Mouse (Mus musculus) heart, embryonic 16.5 days (tissue): ENCODE results near the gene Idh2. TPM values are rescaled to one million over a fixed set of nuclear protein-coding genes. Genes with fewer than 3 reads are reported as not detected.
A peak's percentile ranks its signal among the peaks of the same experiment; 100 is the strongest.
"Not testable (repeated sequence)": the region's sequence is repeated elsewhere in the genome, so short reads cannot be mapped to it uniquely, and the experiment has no call there.

Experiments used
- ATAC-seq: fragments of 200-750 bp; cut with Nextera tagmentation; replicated peaks from 2 replicates; pipeline ENCODE4 v1.8.0; 2017; ENCODE audit warnings: moderate number of reproducible peaks; ENCODE audit not compliant: insufficient read depth, low FRiP score; ENCODE audit errors: extremely low read depth
- H3K27ac ChIP-seq: fragments of 300-500 bp; sonication (generic); 2 replicates; pipeline ENCODE4 v1.5.1; 2014; ENCODE audit warnings: mild to moderate bottlenecking, low read length, control low read depth, moderate library complexity
- H3K27me3 ChIP-seq: fragments of 300-500 bp; sonication (generic); 2 replicates; pipeline ENCODE4 v1.6.1; 2014; ENCODE audit warnings: low read length, mixed read lengths; ENCODE audit not compliant: control insufficient read depth, insufficient read depth
- H3K36me3 ChIP-seq: fragments of 300-500 bp; sonication (generic); 2 replicates; pipeline ENCODE4 v1.6.1; 2014; ENCODE audit not compliant: control insufficient read depth, insufficient read depth
- H3K4me1 ChIP-seq: fragments of 300-500 bp; sonication (generic); 2 replicates; pipeline ENCODE4 v1.6.1; 2014; ENCODE audit warnings: low read length, mixed read lengths; ENCODE audit not compliant: control insufficient read depth, insufficient read depth
- H3K4me2 ChIP-seq: fragments of 300-500 bp; sonication (generic); 2 replicates; pipeline ENCODE4 v1.6.1; 2014; ENCODE audit warnings: low read depth, mild to moderate bottlenecking, control low read depth, low read length
- H3K4me3 ChIP-seq: fragments of 300-500 bp; sonication (generic); 2 replicates; pipeline ENCODE4 v1.5.1; 2014; ENCODE audit warnings: mild to moderate bottlenecking, control low read depth, low read length
- H3K9ac ChIP-seq: fragments of 300-500 bp; sonication (generic); 2 replicates; pipeline ENCODE4 v1.6.1; 2014; ENCODE audit warnings: low read length, control low read depth
- H3K9me3 ChIP-seq: fragments of 300-500 bp; sonication (generic); replicated peaks from 2 replicates; pipeline ENCODE4 v1.6.1; 2016; ENCODE audit warnings: low read length; ENCODE audit not compliant: control insufficient read depth
- WGBS: fragments of 180-500 bp; shearing (Covaris S2); extraction: QIAGEN DNeasy Blood & Tissue Kit; methylation state at CpG from one replicate; pipeline ENCODE4 v1.1.7; 2014; 5-methylcytosine and 5-hydroxymethylcytosine counted together
- polyA plus RNA-seq: library from polyadenylated mRNA; unstranded; fragments of >200 nt; fragmentation: Nextera tagmentation; extraction: Ambion mirVana; gene quantifications from 2 replicates; pipeline ENCODE4 v1.2.1, GENCODE M21; 2015

Gene Idh2
- polyA plus RNA-seq, 1 experiment from 2014 or later = 2,782 TPM

- peak overlapping the region; percentile 43 for H3K9ac ChIP-seq
- peaks cover 55% of the 10 kb centered on the region for H3K4me1 ChIP-seq
- WGBS = 56% methylated on average over 4 of the region's 4 CpGs
- H3K9me3 ChIP-seq = no peaks in the 10 kb centered on the region
- H3K27ac ChIP-seq = peak overlapping the region; percentile 92
- H3K4me2 ChIP-seq = no peak overlapping the region
- no peak for ATAC-seq
- no peak overlapping the region for H3K4me3 ChIP-seq
- H3K36me3 ChIP-seq = no peaks in the 10 kb centered on the region
- no peaks in the 10 kb centered on the region for H3K27me3 ChIP-seq
Observed at GRCm38 (mm10) chr7:80058405-80059063, 56.7 kb downstream of the Idh2 start.

DNA sequence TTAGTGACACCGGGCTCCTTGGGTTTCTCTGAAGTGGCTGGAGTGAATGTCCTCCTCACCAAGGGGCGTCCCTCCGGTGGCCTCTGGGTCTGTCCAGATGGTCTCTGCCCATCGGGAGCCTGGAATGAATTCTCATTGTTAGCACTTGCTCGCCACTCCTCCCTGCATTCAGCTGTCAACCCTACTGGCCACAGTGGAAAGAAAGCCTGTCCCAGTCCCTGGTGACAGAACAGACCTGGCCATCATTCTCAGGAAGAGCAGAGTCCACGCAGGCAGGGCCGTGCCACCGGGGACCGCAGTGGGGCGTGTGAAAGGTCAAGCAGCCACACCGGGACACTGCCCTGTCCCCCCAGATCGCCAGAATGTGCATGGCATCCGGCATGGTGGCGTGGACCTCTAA lies 57.4 kb downstream of the Idh2 start:
- Histone ChIP-seq H3K27ac (peak overlapping the region; percentile 92), H3K4me2 (peak overlapping the region; percentile 29; the same call in 1 of the 2 replicates), H3K4me3 (no peak overlapping the region), H3K9ac (peak overlapping the region; percentile 60), H3K36me3 (no peaks in the 10 kb centered on the region), H3K9me3 (no peaks in the 10 kb centered on the region), H3K4me1 (peaks cover 58% of the 10 kb centered on the region), H3K27me3 (no peaks in the 10 kb centered on the region)
- 47% methylated on average over 14 of the region's 14 CpGs for WGBS
- ATAC-seq = no peak

GRCm38 (mm10) chr7:80057002-80057691 lies 58.0 kb downstream of the Idh2 start:
- Histone ChIP-seq H3K27me3 (no peaks in the 10 kb centered on the region), H3K4me2 (peak overlapping the region; percentile 29; the same call in 1 of the 2 replicates), H3K4me3 (no peak overlapping the region), H3K9me3 (no peaks in the 10 kb centered on the region), H3K27ac (peak overlapping the region; percentile 92), H3K9ac (peak overlapping the region; percentile 60), H3K4me1 (peaks cover 65% of the 10 kb centered on the region), H3K36me3 (no peaks in the 10 kb centered on the region)
- 37% methylated on average over 4 of the region's 4 CpGs for WGBS
- ATAC-seq = no peak; the same call in 1 of the 2 replicates

DNA sequence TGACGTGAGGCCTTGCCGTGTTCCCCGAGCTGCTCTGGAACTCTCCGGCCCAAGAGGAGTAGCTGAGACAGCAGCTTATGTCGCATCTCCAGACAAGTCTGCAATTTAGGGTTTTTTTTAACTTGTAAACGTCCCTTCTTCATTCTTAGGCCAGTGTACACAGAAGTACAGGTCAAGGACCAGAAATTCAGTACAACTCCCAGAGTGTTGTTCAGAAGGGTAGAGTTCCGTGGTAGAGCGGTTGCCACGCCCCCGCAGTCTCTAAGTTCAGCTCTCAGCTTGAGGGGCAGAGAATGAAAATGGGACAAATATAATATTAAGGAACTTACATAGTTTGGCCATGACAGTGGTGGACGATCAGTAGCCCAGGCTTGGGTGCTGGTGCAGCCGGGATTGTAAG lies 59.4 kb downstream of the Idh2 start:
- WGBS = 71% methylated on average over 12 of the region's 12 CpGs
- H3K9ac ChIP-seq = no peak overlapping the region
- no peaks in the 10 kb centered on the region for H3K27me3 ChIP-seq
- peak overlapping the region; percentile 17; the same call in 1 of the 2 replicates for H3K4me2 ChIP-seq
- no peaks in the 10 kb centered on the region for H3K9me3 ChIP-seq
- no peak for ATAC-seq
- H3K27ac ChIP-seq = peak overlapping the region; percentile 59
- H3K36me3 ChIP-seq = no peaks in the 10 kb centered on the region
- peak overlapping the region; percentile 5; the same call in 1 of the 2 replicates for H3K4me3 ChIP-seq
- peaks cover 68% of the 10 kb centered on the region for H3K4me1 ChIP-seq

GRCm38 (mm10) chr7:80053147-80053546 lies 62.0 kb downstream of the Idh2 start:
- Histone ChIP-seq H3K4me1 (peaks cover 46% of the 10 kb centered on the region), H3K27me3 (no peaks in the 10 kb centered on the region), H3K9me3 (no peaks in the 10 kb centered on the region), H3K36me3 (no peaks in the 10 kb centered on the region), H3K27ac (no peak overlapping the region), H3K4me2 (no peak overlapping the region), H3K4me3 (no peak overlapping the region), H3K9ac (no peak overlapping the region)
- ATAC-seq = no peak
- WGBS = 91% methylated on average over 9 of the region's 9 CpGs

GRCm38 (mm10) chr7:80052261-80052660 lies 62.9 kb downstream of the Idh2 start:
- Histone ChIP-seq H3K4me3 (no peak overlapping the region), H3K9ac (peak overlapping the region; percentile 38), H3K27me3 (no peaks in the 10 kb centered on the region), H3K27ac (peak overlapping the region; percentile 70), H3K36me3 (no peaks in the 10 kb centered on the region), H3K4me2 (peak overlapping the region; percentile 50), H3K9me3 (no peaks in the 10 kb centered on the region), H3K4me1 (peaks cover 40% of the 10 kb centered on the region)
- ATAC-seq = peak; percentile 70; the same call in 1 of the 2 replicates
- 21% methylated on average over 11 of the region's 11 CpGs for WGBS

- Histone ChIP-seq H3K4me2 (peak overlapping the region; percentile 50), H3K36me3 (no peaks in the 10 kb centered on the region), H3K9ac (no peak overlapping the region), H3K27ac (peak overlapping the region; percentile 70), H3K27me3 (no peaks in the 10 kb centered on the region), H3K4me1 (peaks cover 36% of the 10 kb centered on the region), H3K4me3 (no peak overlapping the region), H3K9me3 (no peaks in the 10 kb centered on the region)
- ATAC-seq = 0 out of 2 replicates have a peak, but pooled peaks have one; percentile 15
- WGBS = 36% methylated on average over 6 of the region's 6 CpGs
Observed at GRCm38 (mm10) chr7:80051835-80052234, 63.4 kb downstream of the Idh2 start.

DNA sequence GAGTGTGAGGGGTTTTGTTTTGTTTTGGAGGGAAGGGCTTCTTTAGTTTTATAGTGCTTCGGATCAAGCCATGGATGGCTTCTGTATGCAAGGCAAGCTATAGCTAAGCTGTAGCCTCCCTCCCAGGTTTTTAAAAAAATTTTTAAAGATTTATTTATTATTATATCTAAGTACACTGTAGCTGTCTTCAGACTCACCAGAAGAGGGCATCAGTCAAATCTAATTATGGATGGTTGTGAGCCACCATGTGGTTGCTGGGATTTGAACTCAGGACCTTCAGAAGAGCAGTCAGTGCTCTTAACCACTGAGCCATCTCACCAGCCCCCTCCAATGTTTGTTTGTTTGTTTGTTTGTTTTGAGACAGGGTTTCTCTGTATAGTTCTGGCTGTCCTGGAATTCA lies 64.8 kb downstream of the Idh2 start:
- H3K9me3 ChIP-seq, H3K27ac ChIP-seq, H3K27me3 ChIP-seq, H3K9ac ChIP-seq, H3K4me2 ChIP-seq, H3K36me3 ChIP-seq, H3K4me3 ChIP-seq, ATAC-seq: not testable (repeated sequence)
- WGBS = 97% methylated on average over 1 of the region's 1 CpGs
- H3K4me1 ChIP-seq = peaks cover 26% of the 10 kb centered on the region

DNA sequence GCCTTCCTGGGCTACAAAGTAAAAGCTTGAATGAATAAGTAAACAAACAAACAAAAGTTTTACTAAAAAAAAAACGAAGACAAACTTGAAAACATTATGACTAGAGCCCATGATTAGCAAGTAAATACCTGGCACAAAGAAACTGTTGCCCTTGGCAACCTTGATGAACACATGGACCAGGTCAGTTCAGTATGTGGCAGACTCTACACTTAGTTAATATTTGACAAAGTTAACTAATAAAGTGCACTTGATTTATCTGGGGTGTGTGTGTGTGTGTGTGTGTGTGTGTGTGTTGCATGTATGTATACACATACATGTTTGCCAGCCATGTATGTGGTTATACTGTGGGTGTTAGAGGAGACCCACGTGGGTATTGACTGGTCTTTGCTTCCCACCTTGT lies 65.4 kb downstream of the Idh2 start:
- WGBS = 76% methylated on average over 2 of the region's 2 CpGs
- H3K4me1 ChIP-seq = peaks cover 26% of the 10 kb centered on the region
- no peaks in the 10 kb centered on the region for H3K27me3 ChIP-seq
- H3K36me3 ChIP-seq = no peaks in the 10 kb centered on the region
- no peak overlapping the region for H3K4me2 ChIP-seq
- no peak for ATAC-seq
- no peaks in the 10 kb centered on the region for H3K9me3 ChIP-seq
- no peak overlapping the region for H3K27ac ChIP-seq
- H3K4me3 ChIP-seq = no peak overlapping the region
- H3K9ac ChIP-seq = no peak overlapping the region
